Mouse (Mus musculus) G1E (cell line): ENCODE data around the gene Kif1b.

Experiments used
- CTCF ChIP-seq: IDR thresholded peaks from 2 replicates; pipeline ENCODE4 v1.5.1; 2012; ENCODE audit warnings: low read depth, low read length, inconsistent platforms, mixed read lengths
- POLR2AphosphoS5 ChIP-seq: IDR thresholded peaks from 2 replicates; pipeline ENCODE4 v1.6.1; 2012; ENCODE audit warnings: low read depth, low read length, inconsistent platforms; ENCODE audit not compliant: insufficient replicate concordance

DNA sequence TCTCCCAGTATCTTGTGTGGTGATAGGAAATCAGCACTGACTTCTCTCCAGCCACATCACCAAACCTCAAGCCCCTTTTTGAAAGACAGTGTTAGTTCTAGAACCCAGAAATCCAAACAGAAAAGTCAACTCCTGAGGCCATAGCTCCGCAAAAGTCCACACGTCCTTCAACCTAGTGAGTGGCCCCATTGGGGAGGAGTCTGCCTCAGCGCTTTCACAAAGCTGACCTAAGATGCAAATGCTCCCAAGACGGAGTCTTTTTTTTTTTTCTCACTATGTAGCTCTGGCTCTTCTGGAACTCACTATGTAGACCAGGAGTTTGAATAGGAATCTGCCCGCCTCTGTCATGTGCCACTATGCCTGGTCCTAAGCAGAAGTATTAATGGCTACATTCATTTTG, 89.0 kb downstream of the Kif1b start:
- TF ChIP-seq CTCF (no peak), POLR2AphosphoS5 (no peak)
